Comparison of ENCODE assay signal across 8 mouse cellular contexts in the genomic region with DNA sequence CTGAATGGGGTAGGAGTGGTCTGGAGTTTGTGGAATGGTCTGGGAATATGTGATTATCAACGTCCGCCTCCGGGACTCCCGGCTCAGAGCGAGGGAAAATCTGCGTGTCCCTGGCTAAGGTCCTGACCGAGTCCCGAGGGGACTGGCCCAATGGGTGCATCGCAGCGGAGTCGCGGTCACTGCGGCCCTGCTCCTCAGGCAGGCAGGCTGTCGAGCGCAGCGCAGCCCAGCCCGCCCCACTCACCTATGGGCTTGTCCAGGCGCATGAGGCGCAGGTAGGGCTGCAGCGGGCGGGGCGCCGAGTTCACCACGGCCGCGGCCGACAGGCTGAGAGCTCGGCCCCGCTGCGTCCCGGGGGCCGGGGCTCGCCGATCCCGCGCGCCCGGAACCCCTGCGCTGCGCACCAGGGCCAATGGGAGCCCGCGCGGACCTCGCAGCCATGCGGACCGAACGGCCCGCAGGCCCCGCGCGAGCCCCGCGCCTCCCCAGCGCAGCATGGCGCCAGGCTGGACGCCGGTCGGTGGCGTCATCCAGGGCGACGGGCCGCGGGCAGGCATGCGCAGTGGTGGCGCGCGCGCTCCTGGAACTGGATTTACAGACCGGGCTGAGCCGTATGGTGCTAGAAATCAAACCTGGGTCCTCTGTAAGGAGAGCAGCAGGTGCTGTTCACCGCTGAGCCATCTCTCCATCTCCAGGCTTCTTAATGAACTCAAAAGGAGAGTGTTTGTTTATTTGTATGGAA. TPM values are rescaled to one million over a fixed set of nuclear protein-coding genes. Genes with fewer than 3 reads are reported as not detected.
DNase-seq lines count a peak whose midpoint lies in the region; ATAC-seq and TF ChIP-seq lines count a peak whose summit lies in the region.

No protein-coding gene starts in this region.

- TF ChIP-seq CTCF in ES-Bruce4 (IDR thresholded peaks at IDR 0.05; ENCODE audit: low read depth, low read length), result no peak
- no peak for TF ChIP-seq CTCF in heart, postnatal 0 days (IDR thresholded peaks at IDR 0.05; ENCODE audit: low read depth)
- no peak for TF ChIP-seq CTCF in liver, postnatal 0 days (IDR thresholded peaks at IDR 0.05; ENCODE audit: low read depth)

- H3K27ac ChIP-seq in ES-Bruce4 (ENCODE audit: insufficient read depth, low read length), result 0 out of 2 replicates have a peak overlapping the region, but pooled peaks have one; percentile 35
- H3K27ac ChIP-seq in forebrain, embryonic 12.5 days, result peak overlapping the region; percentile 69
- H3K27ac ChIP-seq in heart, postnatal 0 days (ENCODE audit: low read depth), result peak overlapping the region; percentile 64
- H3K27ac ChIP-seq in liver, postnatal 0 days (ENCODE audit: low read depth), result peak overlapping the region; percentile 89
- H3K27ac ChIP-seq in neural tube, embryonic 13.5 days (replicated peaks), result peak overlapping the region; percentile 49; the same call in 1 of the 2 replicates

- no peaks in the 10 kb centered on the region for H3K27me3 ChIP-seq in ES-Bruce4 (ENCODE audit: control insufficient read depth, insufficient read depth, low read length, poor library complexity, severe bottlenecking)
- H3K27me3 ChIP-seq in forebrain, embryonic 12.5 days, result 0 out of 2 replicates have a peak, but pooled peaks cover 3% of the 10 kb centered on the region
- no peaks in the 10 kb centered on the region for H3K27me3 ChIP-seq in heart, postnatal 0 days (ENCODE audit: control insufficient read depth, insufficient read depth, low read length)
- no peaks in the 10 kb centered on the region for H3K27me3 ChIP-seq in liver, postnatal 0 days (ENCODE audit: insufficient read depth, low read length)
- no peaks in the 10 kb centered on the region for H3K27me3 ChIP-seq in neural tube, embryonic 13.5 days

- 0 out of 2 replicates have a peak, but pooled peaks have one; percentile 9 for TF ChIP-seq EP300 in ES-Bruce4 (IDR thresholded peaks at IDR 0.05; ENCODE audit: insufficient read depth, low read depth, low read length)
- no peak for TF ChIP-seq EP300 in heart, postnatal 0 days (IDR thresholded peaks at IDR 0.05; ENCODE audit: low read depth)
- TF ChIP-seq EP300 in liver, postnatal 0 days (IDR thresholded peaks at IDR 0.05; ENCODE audit: low read depth), result no peak

- peak; percentile 95 for ATAC-seq in forebrain, embryonic 12.5 days (ENCODE audit: low FRiP score)
- ATAC-seq in heart, postnatal 0 days (ENCODE audit: insufficient read depth, low read depth), result peak; percentile 94
- ATAC-seq in liver, postnatal 0 days, result peak; percentile 95
- peak; percentile 97 for ATAC-seq in neural tube, embryonic 13.5 days (ENCODE audit: low read depth)

- H3K9ac ChIP-seq in ES-Bruce4 (ENCODE audit: low read depth, poor library complexity, severe bottlenecking), result peak overlapping the region; percentile 85
- H3K9ac ChIP-seq in forebrain, embryonic 12.5 days, result peak overlapping the region; percentile 86
- H3K9ac ChIP-seq in heart, postnatal 0 days (replicated peaks; ENCODE audit: low read depth, low read length), result peak overlapping the region; percentile 87
- H3K9ac ChIP-seq in liver, postnatal 0 days (replicated peaks), result peak overlapping the region; percentile 90
- peak overlapping the region; percentile 90 for H3K9ac ChIP-seq in neural tube, embryonic 13.5 days

- H3K4me3 ChIP-seq in ES-Bruce4 (ENCODE audit: low read depth, low read length), result peak overlapping the region; percentile 94
- peak overlapping the region; percentile 82 for H3K4me3 ChIP-seq in forebrain, embryonic 12.5 days (replicated peaks)
- peak overlapping the region; percentile 93 for H3K4me3 ChIP-seq in heart, postnatal 0 days (ENCODE audit: low read depth, low read length)
- peak overlapping the region; percentile 93 for H3K4me3 ChIP-seq in liver, postnatal 0 days (ENCODE audit: low read depth, low read length)
- peak overlapping the region; percentile 80 for H3K4me3 ChIP-seq in neural tube, embryonic 13.5 days

- DNase-seq in c-Kit-positive CD71-positive TER-119-positive erythroid progenitor cells, embryonic 14.5 days (ENCODE audit: low spot score), result peak; percentile 82
- DNase-seq in heart, postnatal 0 days (ENCODE audit: low spot score), result peak; percentile 79
- DNase-seq in kidney, postnatal 4 days, result peak; percentile 94 to 95
- DNase-seq in liver, postnatal 0 days, result peak; percentile 92
- peak; percentile 64 for DNase-seq in telencephalon, adult 2 months (ENCODE audit: low read depth, low spot score)

- peak; percentile 17 for TF ChIP-seq POLR2A in ES-Bruce4 (IDR thresholded peaks at IDR 0.05; ENCODE audit: insufficient read depth, low read length)

- no peaks in the 10 kb centered on the region for H3K36me3 ChIP-seq in ES-Bruce4 (ENCODE audit: control insufficient read depth, insufficient read depth, low read length, poor library complexity, severe bottlenecking)
- peaks cover 6% of the 10 kb centered on the region; the same call in 1 of the 2 replicates for H3K36me3 ChIP-seq in forebrain, embryonic 12.5 days (replicated peaks)
- H3K36me3 ChIP-seq in heart, postnatal 0 days (replicated peaks; ENCODE audit: control insufficient read depth, insufficient read depth, low read length), result peaks cover 6% of the 10 kb centered on the region; the same call in 1 of the 2 replicates
- 0 out of 2 replicates have a peak, but pooled peaks cover 3% of the 10 kb centered on the region for H3K36me3 ChIP-seq in liver, postnatal 0 days (replicated peaks; ENCODE audit: insufficient read depth, low read length)
- no peaks in the 10 kb centered on the region for H3K36me3 ChIP-seq in neural tube, embryonic 13.5 days

- no peaks in the 10 kb centered on the region for H3K9me3 ChIP-seq in ES-Bruce4 (replicated peaks; ENCODE audit: control insufficient read depth, insufficient read depth, low read length, poor library complexity, severe bottlenecking)
- no peaks in the 10 kb centered on the region for H3K9me3 ChIP-seq in forebrain, embryonic 12.5 days
- no peaks in the 10 kb centered on the region for H3K9me3 ChIP-seq in heart, postnatal 0 days (replicated peaks; ENCODE audit: control insufficient read depth, low read length)
- H3K9me3 ChIP-seq in liver, postnatal 0 days (ENCODE audit: low read length), result no peaks in the 10 kb centered on the region
- no peaks in the 10 kb centered on the region for H3K9me3 ChIP-seq in neural tube, embryonic 13.5 days

- under 1% methylated on average over 71 of the region's 71 CpGs for WGBS in forebrain, embryonic 12.5 days
- WGBS in heart, postnatal 0 days, result 0% methylated on average over 57 of the region's 71 CpGs
- under 1% methylated on average over 64 of the region's 71 CpGs for WGBS in liver, postnatal 0 days (ENCODE audit: insufficient replicate concordance)
- under 1% methylated on average over 56 of the region's 71 CpGs for WGBS in neural tube, embryonic 13.5 days

- no peaks in the 10 kb centered on the region for H3K4me1 ChIP-seq in ES-Bruce4 (ENCODE audit: control insufficient read depth, insufficient read depth, low read length)
- peaks cover 19% of the 10 kb centered on the region for H3K4me1 ChIP-seq in forebrain, embryonic 12.5 days
- H3K4me1 ChIP-seq in heart, postnatal 0 days (ENCODE audit: control insufficient read depth, insufficient read depth), result 0 out of 2 replicates have a peak, but pooled peaks cover 4% of the 10 kb centered on the region
- H3K4me1 ChIP-seq in liver, postnatal 0 days (ENCODE audit: insufficient read depth), result peaks cover 9% of the 10 kb centered on the region; the same call in 1 of the 2 replicates
- H3K4me1 ChIP-seq in neural tube, embryonic 13.5 days (replicated peaks), result peaks cover 22% of the 10 kb centered on the region

- peak overlapping the region; percentile 66 for H3K4me2 ChIP-seq in forebrain, embryonic 12.5 days
- H3K4me2 ChIP-seq in heart, postnatal 0 days (ENCODE audit: low read depth, low read length), result peak overlapping the region; percentile 89
- H3K4me2 ChIP-seq in liver, postnatal 0 days (ENCODE audit: low read depth, low read length), result peak overlapping the region; percentile 94
- H3K4me2 ChIP-seq in neural tube, embryonic 13.5 days, result peak overlapping the region; percentile 80

RNA-seq across cellular contexts. Expression of a gene that starts 1.0 kb away (rescaled TPM):
- 48.0 and 57.3 TPM in 2 replicates for polyA plus RNA-seq in ES-Bruce4 (2011; ENCODE audit: insufficient read depth, insufficient read length, low read depth, missing spikeins)
- 42.3 and 47.3 TPM in 2 replicates for polyA plus RNA-seq in forebrain, embryonic 12.5 days (2016; fragmentation: Nextera tagmentation; extraction: Ambion mirVana)
- 146 and 167 TPM in 2 replicates for total RNA-seq in heart, postnatal 0 days (2014; rRNA removed; ENCODE audit: low replicate concordance)
- polyA plus RNA-seq in heart, postnatal 0 days (2015; fragmentation: Nextera tagmentation; extraction: Ambion mirVana), result 68.3 and 68.5 TPM in 2 replicates
- polyA plus RNA-seq in liver, postnatal 0 days (2015; fragmentation: Nextera tagmentation; extraction: Ambion mirVana), result 25.8 and 28.0 TPM in 2 replicates
- polyA plus RNA-seq in neural tube, embryonic 13.5 days (2015; fragmentation: Nextera tagmentation; extraction: Ambion mirVana), result 46.6 and 49.0 TPM in 2 replicates

RNA-seq across cellular contexts. Expression of a gene that starts 45.6 kb away (rescaled TPM):
- polyA plus RNA-seq in ES-Bruce4 (2011; ENCODE audit: insufficient read depth, insufficient read length, low read depth, missing spikeins), result 0.29 TPM in 1 of 2 replicates, not detected in the other
- 0.54 and 0.82 TPM in 2 replicates for polyA plus RNA-seq in forebrain, embryonic 12.5 days (2016; fragmentation: Nextera tagmentation; extraction: Ambion mirVana)
- 0.73 and 1.7 TPM in 2 replicates for total RNA-seq in heart, postnatal 0 days (2014; rRNA removed; ENCODE audit: low replicate concordance)
- 0.38 and 0.63 TPM in 2 replicates for polyA plus RNA-seq in heart, postnatal 0 days (2015; fragmentation: Nextera tagmentation; extraction: Ambion mirVana)
- polyA plus RNA-seq in liver, postnatal 0 days (2015; fragmentation: Nextera tagmentation; extraction: Ambion mirVana), result 3.0 and 3.2 TPM in 2 replicates
- polyA plus RNA-seq in neural tube, embryonic 13.5 days (2015; fragmentation: Nextera tagmentation; extraction: Ambion mirVana), result 1.2 TPM in 2 replicates

Comparison
In these comparisons a context has a peak if more than half of its experiments do, and no peak if none do; other contexts are left out.
1. Peak in every context shown above with its lines: DNase-seq, ATAC-seq, H3K4me3 ChIP-seq and H3K27ac ChIP-seq.
2. H3K27ac ChIP-seq: peak in every context shown above with its lines; median percentile 89 in liver, postnatal 0 days; 69 in forebrain, embryonic 12.5 days; 64 in heart, postnatal 0 days; 49 in neural tube, embryonic 13.5 days; 35 in ES-Bruce4.